Mouse (Mus musculus): ENCODE results near the gene Dnajc15. TPM values are rescaled to one million over a fixed set of nuclear protein-coding genes. Genes with fewer than 3 reads are reported as not detected.

Gene Dnajc15
- polyA plus RNA-seq (2012; rRNA removed), result 4.4 and 4.7 TPM in 2 replicates

- H3K4me1 ChIP-seq (ENCODE audit: control insufficient read depth, insufficient read depth, low read length), result no peaks in the 10 kb centered on the region; the same call in 1 of the 2 replicates
- TF ChIP-seq CTCF (IDR thresholded peaks at IDR 0.05; ENCODE audit: insufficient read depth, low read length) (no peak), POLR2A (IDR thresholded peaks at IDR 0.05; ENCODE audit: borderline replicate concordance, extremely low read depth, low read depth, low read length) (peak; percentile 10; the same call in 1 of the 2 replicates)
- peak; percentile 90 for DNase-seq
- peak within 1 kb of the TSS; percentile 59 for H3K4me3 ChIP-seq (replicated peaks; ENCODE audit: extremely low read depth, low read depth, low read length)
- WGBS, result 2% methylated on average over 44 of the region's 44 CpGs
Measured at GRCm38 (mm10) chr14:77874304-77875241, at the start of gene Dnajc15. Gene Dnajc15 (minus strand): TSS chr14:77875125.

GRCm38 (mm10) chr14:77923076-77923865 is 48.3 kb upstream of the Dnajc15 start:
- WGBS, result 65% methylated on average over 6 of the region's 6 CpGs
- DNase-seq, result no peak
- TF ChIP-seq CTCF (IDR thresholded peaks at IDR 0.05; ENCODE audit: insufficient read depth, low read length), result no peak
- no peak for TF ChIP-seq POLR2A (IDR thresholded peaks at IDR 0.05; ENCODE audit: borderline replicate concordance, extremely low read depth, low read depth, low read length)
- Histone ChIP-seq H3K4me1 (ENCODE audit: control insufficient read depth, insufficient read depth, low read length) (no peaks in the 10 kb centered on the region), H3K4me3 (replicated peaks; ENCODE audit: extremely low read depth, low read depth, low read length) (no peak overlapping the region)

DNA sequence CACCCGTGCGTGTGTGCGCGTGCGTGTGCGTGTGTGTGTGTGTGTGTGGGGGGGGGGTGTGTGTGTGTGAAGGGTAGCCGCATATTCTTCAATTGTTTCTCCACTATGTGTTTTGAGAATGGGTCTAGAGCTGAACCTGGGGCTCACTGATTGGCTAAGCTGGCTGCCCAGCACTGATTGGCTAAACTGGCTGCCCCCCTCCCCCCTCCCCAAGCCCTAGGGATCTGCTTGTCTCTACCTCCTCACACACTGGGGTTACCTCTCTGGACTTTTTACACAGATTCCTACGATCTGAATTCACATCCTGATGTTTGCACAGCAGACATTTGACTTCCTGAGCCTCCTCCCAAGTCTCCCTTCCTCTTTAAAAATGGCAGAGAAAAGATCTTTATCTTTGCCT is 46.7 kb upstream of the Dnajc15 start:
- no peak for TF ChIP-seq POLR2A (IDR thresholded peaks at IDR 0.05; ENCODE audit: borderline replicate concordance, extremely low read depth, low read depth, low read length)
- H3K4me1 ChIP-seq (ENCODE audit: control insufficient read depth, insufficient read depth, low read length), result no peaks in the 10 kb centered on the region
- no peak for DNase-seq
- no peak overlapping the region for H3K4me3 ChIP-seq (replicated peaks; ENCODE audit: extremely low read depth, low read depth, low read length)
- 88% methylated on average over 8 of the region's 8 CpGs for WGBS

GRCm38 (mm10) chr14:77915776-77916175 is 40.9 kb upstream of the Dnajc15 start:
- 91% methylated on average over 5 of the region's 5 CpGs for WGBS
- TF ChIP-seq CTCF (IDR thresholded peaks at IDR 0.05; ENCODE audit: insufficient read depth, low read length) (no peak), POLR2A (IDR thresholded peaks at IDR 0.05; ENCODE audit: borderline replicate concordance, extremely low read depth, low read depth, low read length) (no peak)
- H3K4me3 ChIP-seq (replicated peaks; ENCODE audit: extremely low read depth, low read depth, low read length), result no peak overlapping the region
- no peak for DNase-seq
- H3K4me1 ChIP-seq (ENCODE audit: control insufficient read depth, insufficient read depth, low read length), result no peaks in the 10 kb centered on the region

GRCm38 (mm10) chr14:77906586-77906985 is 31.7 kb upstream of the Dnajc15 start:
- H3K4me1 ChIP-seq (ENCODE audit: control insufficient read depth, insufficient read depth, low read length), result no peaks in the 10 kb centered on the region; the same call in 1 of the 2 replicates
- no peak for DNase-seq
- TF ChIP-seq CTCF (IDR thresholded peaks at IDR 0.05; ENCODE audit: insufficient read depth, low read length), result no peak
- no peak for TF ChIP-seq POLR2A (IDR thresholded peaks at IDR 0.05; ENCODE audit: borderline replicate concordance, extremely low read depth, low read depth, low read length)
- 83% methylated on average over 5 of the region's 5 CpGs for WGBS
- no peak overlapping the region for H3K4me3 ChIP-seq (replicated peaks; ENCODE audit: extremely low read depth, low read depth, low read length)

GRCm38 (mm10) chr14:77905466-77905865 is 30.5 kb upstream of the Dnajc15 start:
- WGBS, result 48% methylated on average over 5 of the region's 5 CpGs
- DNase-seq, result no peak
- H3K4me3 ChIP-seq (replicated peaks; ENCODE audit: extremely low read depth, low read depth, low read length), result no peak overlapping the region
- TF ChIP-seq POLR2A (IDR thresholded peaks at IDR 0.05; ENCODE audit: borderline replicate concordance, extremely low read depth, low read depth, low read length), result no peak
- no peak for TF ChIP-seq CTCF (IDR thresholded peaks at IDR 0.05; ENCODE audit: insufficient read depth, low read length)
- no peaks in the 10 kb centered on the region; the same call in 1 of the 2 replicates for H3K4me1 ChIP-seq (ENCODE audit: control insufficient read depth, insufficient read depth, low read length)

GRCm38 (mm10) chr14:77904171-77904762 is 29.3 kb upstream of the Dnajc15 start, which contains the start of gene Epsti1:
Gene Epsti1 (plus strand): TSS chr14:77904239.
- 48% methylated on average over 15 of the region's 15 CpGs for WGBS
- DNase-seq, result peak; percentile 20
- H3K4me1 ChIP-seq (ENCODE audit: control insufficient read depth, insufficient read depth, low read length), result no peaks in the 10 kb centered on the region; the same call in 1 of the 2 replicates
- H3K4me3 ChIP-seq (replicated peaks; ENCODE audit: extremely low read depth, low read depth, low read length), result peak within 1 kb of the TSS; percentile 76
- no peak for TF ChIP-seq POLR2A (IDR thresholded peaks at IDR 0.05; ENCODE audit: borderline replicate concordance, extremely low read depth, low read depth, low read length)
- no peak for TF ChIP-seq CTCF (IDR thresholded peaks at IDR 0.05; ENCODE audit: insufficient read depth, low read length)

DNA sequence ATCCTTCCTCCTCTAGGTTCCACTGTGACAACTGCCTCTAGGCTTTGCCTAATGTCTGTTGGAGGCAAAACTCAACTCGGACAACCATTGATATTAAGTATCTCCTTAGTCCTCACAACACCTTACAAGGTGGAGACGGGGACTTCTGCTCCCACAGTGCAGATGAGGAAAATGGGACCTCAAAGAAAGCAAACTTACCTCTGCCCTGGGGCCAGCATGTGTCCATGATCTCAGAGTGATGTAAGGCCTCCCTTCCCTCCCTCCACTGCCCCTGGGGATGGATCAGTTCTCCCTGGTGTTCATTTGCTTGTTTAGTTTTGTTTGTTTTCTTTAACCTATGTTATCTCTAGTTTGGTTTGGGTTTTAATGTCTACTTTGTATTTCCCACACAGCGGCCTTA is 27.6 kb upstream of the Dnajc15 start:
- 94% methylated on average over 3 of the region's 3 CpGs for WGBS
- Histone ChIP-seq H3K4me3 (replicated peaks; ENCODE audit: extremely low read depth, low read depth, low read length) (no peak overlapping the region), H3K4me1 (ENCODE audit: control insufficient read depth, insufficient read depth, low read length) (no peaks in the 10 kb centered on the region; the same call in 1 of the 2 replicates)
- no peak for DNase-seq
- TF ChIP-seq POLR2A (IDR thresholded peaks at IDR 0.05; ENCODE audit: borderline replicate concordance, extremely low read depth, low read depth, low read length) (no peak), CTCF (IDR thresholded peaks at IDR 0.05; ENCODE audit: insufficient read depth, low read length) (no peak)

DNA sequence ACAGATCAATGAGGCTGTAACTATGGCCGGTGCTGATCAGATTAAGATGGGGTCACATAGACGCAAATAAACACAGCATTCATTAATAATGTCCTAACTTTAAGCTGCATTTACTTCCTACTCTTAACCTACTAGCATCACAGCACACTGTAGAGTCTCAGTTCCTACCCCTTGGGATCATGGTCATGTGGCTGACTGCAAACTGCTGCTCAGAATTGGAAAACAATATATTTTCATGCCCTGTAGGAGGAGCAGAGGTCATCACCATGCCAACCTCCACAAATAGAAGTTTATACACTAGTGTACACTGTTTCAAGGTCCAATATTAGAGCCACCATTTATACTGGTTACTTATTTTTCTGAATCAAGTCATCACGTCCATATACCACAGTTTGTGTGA is 21.0 kb upstream of the Dnajc15 start:
- WGBS, result 85% methylated on average over 3 of the region's 3 CpGs
- no peak for DNase-seq
- TF ChIP-seq CTCF (IDR thresholded peaks at IDR 0.05; ENCODE audit: insufficient read depth, low read length) (no peak), POLR2A (IDR thresholded peaks at IDR 0.05; ENCODE audit: borderline replicate concordance, extremely low read depth, low read depth, low read length) (no peak)
- Histone ChIP-seq H3K4me3 (replicated peaks; ENCODE audit: extremely low read depth, low read depth, low read length) (no peak overlapping the region), H3K4me1 (ENCODE audit: control insufficient read depth, insufficient read depth, low read length) (no peaks in the 10 kb centered on the region)

All from lung, adult 2 months (tissue).